Mouse (Mus musculus) central nervous system, embryonic 14 days (tissue): ENCODE measurements around the gene Ppp1r8. TPM values are rescaled to one million over a fixed set of nuclear protein-coding genes. Genes with fewer than 3 reads are reported as not detected.

Experiments
- polyA plus RNA-seq: library from polyadenylated mRNA; depleted of rRNA; stranded (reverse); fragments of >200 nt; gene quantifications from 2 replicates; pipeline ENCODE4 v1.2.3, GENCODE M21; 2012; rRNA removed

The Ppp1r8 gene
- 102 and 109 TPM in 2 replicates for polyA plus RNA-seq

DNA sequence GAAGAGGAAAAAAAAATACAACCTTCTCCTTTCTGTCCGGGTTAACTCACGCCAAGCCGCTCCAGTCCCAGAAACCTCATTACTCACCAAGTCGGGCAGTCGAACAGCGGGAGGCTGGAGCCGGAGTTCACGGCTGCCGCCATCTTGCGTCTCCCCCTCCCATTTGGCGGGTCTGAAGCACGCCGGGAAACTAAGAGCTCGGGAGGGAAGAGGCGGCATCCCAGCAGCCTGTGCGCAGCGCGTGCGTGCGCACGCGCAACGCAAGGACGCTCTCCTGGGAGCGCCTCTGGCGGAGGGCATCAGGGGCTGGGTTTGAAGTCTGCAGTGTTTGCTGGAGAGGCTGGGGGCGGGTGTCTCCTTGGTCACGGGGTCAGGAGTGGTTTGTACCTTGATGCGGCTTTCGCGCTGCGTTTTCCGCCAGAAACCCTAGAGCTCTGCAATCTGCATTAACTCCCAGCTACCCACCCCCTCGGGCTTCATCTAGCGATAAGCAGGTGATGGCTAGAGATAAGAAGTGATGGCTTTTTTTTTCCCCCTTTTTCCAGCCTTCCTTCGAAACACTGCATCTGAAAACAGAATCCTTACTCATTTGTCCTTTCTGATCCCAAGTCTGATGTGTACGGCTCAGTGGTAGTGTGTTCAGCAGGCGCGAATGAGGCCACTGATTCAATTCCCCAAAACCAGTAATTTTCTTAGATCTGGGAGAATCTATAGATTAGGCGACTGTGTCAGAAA lies at the start of gene Ppp1r8:
Gene Ppp1r8 (minus strand): TSS at position 200 of the 735 bp plus-strand sequence.

DNA sequence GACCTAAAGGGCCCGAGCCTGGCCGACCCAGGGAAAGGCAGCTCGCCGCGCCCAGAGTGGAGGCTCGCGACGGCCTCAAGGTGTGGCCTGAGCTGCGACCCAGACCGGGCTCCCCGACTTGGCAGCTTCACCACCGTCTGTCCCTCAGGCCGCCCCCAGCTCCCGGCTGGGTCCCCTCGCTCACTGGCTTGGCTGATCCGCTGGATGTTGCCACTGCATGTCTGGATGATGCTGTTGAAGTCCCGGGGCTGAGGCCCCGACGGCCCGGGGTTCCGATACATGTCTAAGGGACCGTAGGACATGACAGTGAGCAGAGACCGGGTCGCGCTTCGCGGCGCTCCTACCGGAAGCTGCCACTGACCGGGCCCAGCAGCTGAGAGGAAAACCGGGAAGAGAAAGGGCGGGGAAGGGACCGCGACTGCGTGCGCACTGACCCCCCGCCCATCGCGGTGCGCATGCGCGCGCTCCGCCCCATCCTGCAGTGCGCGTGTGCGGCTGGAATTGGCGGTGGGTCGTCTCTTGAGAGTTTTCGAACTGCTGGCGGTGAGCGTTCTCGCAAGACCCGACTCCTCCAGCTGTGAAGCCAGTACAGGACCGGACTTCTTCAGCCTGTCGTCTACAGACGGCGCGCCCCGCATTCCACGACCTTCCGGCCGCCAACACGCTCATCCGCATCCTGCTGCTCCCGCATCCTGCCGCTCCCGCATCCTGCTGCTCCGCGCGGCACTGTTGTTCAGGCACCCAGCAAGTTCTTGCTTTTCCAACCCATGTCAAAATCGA lies 41.3 kb upstream of the Ppp1r8 start, which contains the start of gene Stx12:
Gene Stx12 (minus strand): TSS at position 446 of the 780 bp plus-strand sequence.

DNA sequence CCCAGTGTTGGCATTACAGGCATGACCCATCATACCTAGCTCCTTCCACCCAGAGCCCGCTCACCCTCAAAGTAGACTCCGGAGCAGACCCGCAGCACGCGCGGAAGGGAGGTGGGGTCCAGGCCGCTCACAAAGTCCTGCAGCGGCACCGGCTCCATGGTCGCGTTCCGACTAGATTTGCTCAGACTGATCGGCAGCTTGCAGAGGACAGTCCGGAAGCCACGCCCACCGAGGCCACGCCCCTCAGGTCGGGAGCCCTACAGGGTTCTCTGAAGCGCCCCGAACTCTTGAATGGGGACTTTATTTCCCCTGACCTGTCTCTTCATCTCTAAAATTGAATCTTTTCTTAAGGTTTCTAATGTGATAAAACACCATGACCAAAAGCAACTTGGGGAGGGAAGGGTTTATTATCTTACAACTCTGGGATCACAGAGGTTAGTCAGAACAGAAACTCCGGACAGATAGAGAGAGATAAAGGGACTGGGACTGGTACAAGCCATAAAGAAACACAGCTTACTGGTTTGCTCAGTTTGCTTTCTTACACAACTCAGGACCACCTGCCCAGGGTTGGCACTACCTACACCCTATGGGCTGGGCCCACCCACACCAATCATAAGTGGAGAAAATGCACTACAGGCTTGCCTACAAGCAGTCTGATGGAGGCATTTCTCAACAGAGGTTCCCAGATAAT lies 46.6 kb downstream of the Ppp1r8 start, which contains the start of gene Themis2:
Gene Themis2 (minus strand): TSS at position 192 of the 691 bp plus-strand sequence.

Other genes with a start within 250 kb of the Ppp1r8 start
- 30.7 and 31.7 TPM in 2 replicates for gene Eya3, start 204.2 kb downstream of the Ppp1r8 start, polyA plus RNA-seq
- gene Xkr8, start 110.6 kb downstream of the Ppp1r8 start, polyA plus RNA-seq = 5.8 and 7.1 TPM in 2 replicates
- gene Smpdl3b, start 85.9 kb downstream of the Ppp1r8 start, polyA plus RNA-seq = 1.6 and 2.5 TPM in 2 replicates
- 44.9 and 49.1 TPM in 2 replicates for gene Rpa2, start 74.8 kb downstream of the Ppp1r8 start, polyA plus RNA-seq
- gene Themis2, start 46.8 kb downstream of the Ppp1r8 start, polyA plus RNA-seq = 1.1 and 1.5 TPM in 2 replicates
- gene Stx12, start 41.3 kb upstream of the Ppp1r8 start, polyA plus RNA-seq = 104 and 111 TPM in 2 replicates
- 19.6 and 20.7 TPM in 2 replicates for gene Fam76a, start 79.4 kb upstream of the Ppp1r8 start, polyA plus RNA-seq
- 0.21 and 0.23 TPM in 2 replicates for gene Fgr, start 130.9 kb upstream of the Ppp1r8 start, polyA plus RNA-seq
- gene Ahdc1, start 168.1 kb upstream of the Ppp1r8 start, polyA plus RNA-seq = 22.6 and 26.7 TPM in 2 replicates